Mouse (Mus musculus): Measurements from ENCODE around the gene Crtc3. TPM values are rescaled to one million over a fixed set of nuclear protein-coding genes. Genes with fewer than 3 reads are reported as not detected.
A peak's percentile ranks its signal among the peaks of the same experiment; 100 is the strongest.

Gene Crtc3
- total and polyA plus RNA-seq, 3 experiments, result 13.6 to 71.9 (median 34.4) TPM

DNA sequence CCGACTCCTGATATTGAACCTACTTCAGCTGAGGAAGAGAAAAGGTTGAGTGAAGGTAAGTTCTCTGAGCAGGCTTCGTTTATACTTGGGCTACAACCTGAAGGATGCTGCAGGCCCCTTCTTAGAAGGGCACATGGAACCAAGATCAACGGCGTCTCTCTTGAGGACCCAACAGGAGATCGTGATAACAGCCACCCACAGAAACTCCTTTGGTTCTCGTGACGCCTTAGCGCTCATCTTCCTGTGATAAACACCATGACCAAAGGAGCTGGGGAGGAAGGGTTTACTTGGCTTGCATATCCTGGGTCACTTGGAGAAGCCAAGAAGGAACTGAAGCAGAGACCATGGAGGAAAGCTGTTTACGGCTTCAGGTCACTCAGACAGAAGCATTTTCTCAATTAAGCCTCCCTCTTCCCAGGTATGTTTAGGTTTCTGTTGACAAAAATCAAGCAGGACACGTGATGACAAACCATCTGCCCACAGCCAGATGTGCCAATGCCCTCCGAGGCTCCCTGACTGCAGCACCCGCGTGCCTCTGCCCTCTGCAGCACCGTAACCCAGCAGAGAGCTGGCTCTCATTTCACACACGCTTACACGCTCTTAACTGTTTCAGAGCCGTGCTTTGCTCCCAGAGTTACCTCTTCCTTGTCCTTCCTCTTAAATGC, 52.3 kb downstream of the Crtc3 start:
- peak overlapping the region; percentile 59; the same call in 1 of the 2 replicates for H3K4me3 ChIP-seq (ENCODE audit: low read depth, low read length)
- TF ChIP-seq GATA1 (IDR thresholded peaks at IDR 0.05; ENCODE audit: borderline replicate concordance, low read length) (no peak), GATA2 (IDR thresholded peaks at IDR 0.05; ENCODE audit: borderline replicate concordance, low read depth, low read length) (no peak), TAL1 (conservative IDR thresholded peaks at IDR 0.05; ENCODE audit: low read depth, low read length) (no peak), CTCF (IDR thresholded peaks at IDR 0.05; ENCODE audit: low read depth, low read length) (no peak), POLR2AphosphoS5 (IDR thresholded peaks at IDR 0.05; ENCODE audit: insufficient replicate concordance, low read depth, low read length) (no peak)
- ATAC-seq (ENCODE audit: extremely low read depth, insufficient number of reproducible peaks, low FRiP score, poor library complexity, severe bottlenecking), result peak; percentile 30; the same call in 1 of the 2 replicates
- peak; percentile 19 for DNase-seq (ENCODE audit: low spot score)
- H3K9me3 ChIP-seq (replicated peaks), result no peaks in the 10 kb centered on the region
- peaks cover 41% of the 10 kb centered on the region for H3K36me3 ChIP-seq (replicated peaks)
- H3K4me1 ChIP-seq (ENCODE audit: insufficient read depth, low read depth, low read length), result peaks cover 83% of the 10 kb centered on the region
- no peaks in the 10 kb centered on the region for H3K27me3 ChIP-seq (ENCODE audit: insufficient read depth, low read length)

DNA sequence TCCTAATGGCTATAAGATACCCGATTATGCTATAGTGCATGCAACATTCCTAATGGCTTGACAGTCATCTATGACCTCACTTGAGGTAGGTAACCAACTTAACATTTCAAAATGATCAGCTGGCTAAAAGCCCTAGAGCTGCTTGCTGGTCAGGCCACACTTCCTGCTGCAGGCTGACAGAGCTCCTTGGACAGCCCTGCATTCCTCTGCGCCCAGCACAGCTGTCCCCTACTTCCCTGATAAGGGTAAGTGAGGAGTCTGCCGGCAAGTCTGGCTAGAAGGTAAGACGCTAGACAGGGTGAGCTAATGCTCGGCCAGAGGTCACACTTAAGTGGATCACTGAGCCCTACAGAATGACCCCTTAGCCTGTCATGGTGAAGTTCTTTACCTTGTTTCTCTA, 52.8 kb downstream of the Crtc3 start:
- ATAC-seq (ENCODE audit: extremely low read depth, insufficient number of reproducible peaks, low FRiP score, poor library complexity, severe bottlenecking), result peak; percentile 65
- no peaks in the 10 kb centered on the region for H3K27me3 ChIP-seq (ENCODE audit: insufficient read depth, low read length)
- H3K9me3 ChIP-seq (replicated peaks), result no peaks in the 10 kb centered on the region
- H3K4me3 ChIP-seq (ENCODE audit: low read depth, low read length), result peak overlapping the region; percentile 25; the same call in 1 of the 2 replicates
- H3K36me3 ChIP-seq (replicated peaks), result peaks cover 43% of the 10 kb centered on the region
- DNase-seq (ENCODE audit: low spot score), result no peak
- peaks cover 84% of the 10 kb centered on the region for H3K4me1 ChIP-seq (ENCODE audit: insufficient read depth, low read depth, low read length)
- TF ChIP-seq GATA1 (IDR thresholded peaks at IDR 0.05; ENCODE audit: borderline replicate concordance, low read length) (no peak), TAL1 (conservative IDR thresholded peaks at IDR 0.05; ENCODE audit: low read depth, low read length) (peak; percentile 29)

DNA sequence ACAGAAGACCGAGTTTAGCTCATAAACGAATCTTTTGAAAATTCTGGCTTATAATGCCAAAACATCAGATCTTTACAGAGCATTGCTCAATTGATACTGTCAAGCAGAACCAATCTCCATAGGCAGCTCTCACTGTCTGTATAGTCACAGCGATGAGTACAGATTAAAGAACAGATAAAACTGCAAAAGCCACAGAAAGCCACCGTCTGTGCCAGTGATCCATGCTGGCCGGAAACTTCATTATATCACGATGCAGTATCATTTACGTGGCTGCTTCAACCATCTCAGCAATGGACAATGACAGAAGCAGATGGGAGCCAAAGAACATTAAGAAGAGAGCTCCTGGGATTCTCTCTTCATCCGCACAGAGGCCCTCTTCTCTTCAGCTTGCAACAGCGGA, 53.9 kb downstream of the Crtc3 start:
- Histone ChIP-seq H3K9me3 (replicated peaks) (no peaks in the 10 kb centered on the region), H3K4me1 (ENCODE audit: insufficient read depth, low read depth, low read length) (peaks cover 80% of the 10 kb centered on the region), H3K36me3 (replicated peaks) (peaks cover 32% of the 10 kb centered on the region), H3K4me3 (ENCODE audit: low read depth, low read length) (no peak overlapping the region), H3K27me3 (ENCODE audit: insufficient read depth, low read length) (no peaks in the 10 kb centered on the region)
- TF ChIP-seq TAL1 (conservative IDR thresholded peaks at IDR 0.05; ENCODE audit: low read depth, low read length) (no peak), GATA1 (IDR thresholded peaks at IDR 0.05; ENCODE audit: borderline replicate concordance, low read length) (no peak), GATA2 (IDR thresholded peaks at IDR 0.05; ENCODE audit: borderline replicate concordance, low read depth, low read length) (no peak), CTCF (IDR thresholded peaks at IDR 0.05; ENCODE audit: low read depth, low read length) (no peak), POLR2AphosphoS5 (IDR thresholded peaks at IDR 0.05; ENCODE audit: insufficient replicate concordance, low read depth, low read length) (no peak)
- ATAC-seq (ENCODE audit: extremely low read depth, insufficient number of reproducible peaks, low FRiP score, poor library complexity, severe bottlenecking), result peak; percentile 31; the same call in 1 of the 2 replicates
- DNase-seq (ENCODE audit: low spot score), result no peak

DNA sequence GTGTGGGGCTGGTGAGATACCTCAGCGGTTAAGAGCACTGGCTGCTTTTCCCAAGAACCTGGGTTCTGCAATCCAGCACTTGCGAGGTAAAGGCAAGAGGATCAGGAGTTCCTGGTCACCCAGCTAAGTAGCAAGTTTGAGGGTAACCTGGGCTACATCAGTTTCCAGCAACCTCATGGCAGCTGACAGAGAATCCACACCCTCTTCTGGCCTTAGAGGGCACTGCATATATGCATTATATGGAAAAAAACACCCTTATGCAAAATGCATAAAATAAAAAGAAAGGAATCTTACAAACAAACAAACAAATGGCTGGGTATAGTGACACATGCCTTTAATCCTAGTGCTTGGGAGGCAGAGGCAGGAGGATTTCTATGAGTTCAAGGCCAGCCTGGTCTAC, 55.0 kb downstream of the Crtc3 start:
- H3K4me1 ChIP-seq (ENCODE audit: insufficient read depth, low read depth, low read length), result peaks cover 81% of the 10 kb centered on the region
- H3K27me3 ChIP-seq (ENCODE audit: insufficient read depth, low read length), result no peaks in the 10 kb centered on the region
- H3K4me3 ChIP-seq (ENCODE audit: low read depth, low read length), result no peak overlapping the region
- DNase-seq (ENCODE audit: low spot score), result no peak
- no peak for TF ChIP-seq TAL1 (conservative IDR thresholded peaks at IDR 0.05; ENCODE audit: low read depth, low read length)
- no peak for TF ChIP-seq POLR2AphosphoS5 (IDR thresholded peaks at IDR 0.05; ENCODE audit: insufficient replicate concordance, low read depth, low read length)
- no peak for TF ChIP-seq GATA1 (IDR thresholded peaks at IDR 0.05; ENCODE audit: borderline replicate concordance, low read length)
- no peak for TF ChIP-seq CTCF (IDR thresholded peaks at IDR 0.05; ENCODE audit: low read depth, low read length)
- TF ChIP-seq GATA2 (IDR thresholded peaks at IDR 0.05; ENCODE audit: borderline replicate concordance, low read depth, low read length), result no peak
- ATAC-seq (ENCODE audit: extremely low read depth, insufficient number of reproducible peaks, low FRiP score, poor library complexity, severe bottlenecking), result no peak
- peaks cover 28% of the 10 kb centered on the region for H3K36me3 ChIP-seq (replicated peaks)
- no peaks in the 10 kb centered on the region for H3K9me3 ChIP-seq (replicated peaks)

DNA sequence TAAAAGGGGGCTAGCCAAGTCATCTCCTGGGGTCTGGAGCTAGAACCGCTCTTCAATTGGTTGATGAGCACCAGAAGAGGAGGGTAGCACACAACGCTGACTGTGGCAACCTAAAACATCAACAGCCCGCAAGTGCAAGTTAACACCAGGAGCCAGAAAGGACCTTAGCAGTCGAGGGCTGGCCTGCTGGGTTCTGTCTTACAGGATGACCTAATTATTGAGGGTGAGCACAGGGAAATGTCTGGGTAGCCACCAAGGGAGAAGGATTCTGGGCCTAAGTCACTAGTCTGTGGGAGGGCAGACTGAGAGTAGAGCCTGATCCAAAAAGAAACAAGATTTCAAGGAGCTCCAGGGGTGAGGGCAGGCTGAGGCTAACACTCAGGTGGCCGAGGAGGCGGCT, 56.7 kb downstream of the Crtc3 start:
- Histone ChIP-seq H3K4me3 (ENCODE audit: low read depth, low read length) (no peak overlapping the region), H3K4me1 (ENCODE audit: insufficient read depth, low read depth, low read length) (peaks cover 79% of the 10 kb centered on the region), H3K9me3 (replicated peaks) (no peaks in the 10 kb centered on the region), H3K36me3 (replicated peaks) (peaks cover 33% of the 10 kb centered on the region), H3K27me3 (ENCODE audit: insufficient read depth, low read length) (no peaks in the 10 kb centered on the region)
- no peak for DNase-seq (ENCODE audit: low spot score)
- no peak for TF ChIP-seq POLR2AphosphoS5 (IDR thresholded peaks at IDR 0.05; ENCODE audit: insufficient replicate concordance, low read depth, low read length)
- no peak for TF ChIP-seq GATA2 (IDR thresholded peaks at IDR 0.05; ENCODE audit: borderline replicate concordance, low read depth, low read length)
- no peak for TF ChIP-seq GATA1 (IDR thresholded peaks at IDR 0.05; ENCODE audit: borderline replicate concordance, low read length)
- TF ChIP-seq CTCF (IDR thresholded peaks at IDR 0.05; ENCODE audit: low read depth, low read length), result no peak
- TF ChIP-seq TAL1 (conservative IDR thresholded peaks at IDR 0.05; ENCODE audit: low read depth, low read length), result no peak
- ATAC-seq (ENCODE audit: extremely low read depth, insufficient number of reproducible peaks, low FRiP score, poor library complexity, severe bottlenecking), result no peak

DNA sequence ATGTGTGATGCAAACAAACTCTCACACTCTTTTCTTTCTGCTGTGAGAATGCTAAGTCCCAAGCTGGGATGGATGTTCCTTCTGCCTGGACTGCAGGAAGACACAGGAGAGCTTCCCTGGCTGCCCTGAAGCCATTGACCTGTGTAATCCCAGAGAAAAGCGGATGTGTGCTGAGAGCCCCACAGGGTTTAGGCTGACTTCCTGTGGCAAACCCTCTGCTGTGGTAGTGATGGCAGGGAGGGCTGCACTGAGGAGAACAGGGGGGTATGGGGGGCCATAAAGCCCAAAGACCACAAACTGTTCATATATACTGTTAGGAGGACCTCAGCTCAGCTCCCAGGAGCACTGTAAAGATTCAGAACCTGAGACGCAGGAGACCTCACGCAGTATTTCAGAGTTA, 57.3 kb downstream of the Crtc3 start:
- Histone ChIP-seq H3K4me1 (ENCODE audit: insufficient read depth, low read depth, low read length) (peaks cover 74% of the 10 kb centered on the region), H3K4me3 (ENCODE audit: low read depth, low read length) (no peak overlapping the region), H3K36me3 (replicated peaks) (peaks cover 37% of the 10 kb centered on the region), H3K9me3 (replicated peaks) (no peaks in the 10 kb centered on the region), H3K27me3 (ENCODE audit: insufficient read depth, low read length) (no peaks in the 10 kb centered on the region)
- no peak for ATAC-seq (ENCODE audit: extremely low read depth, insufficient number of reproducible peaks, low FRiP score, poor library complexity, severe bottlenecking)
- no peak for DNase-seq (ENCODE audit: low spot score)
- no peak for TF ChIP-seq TAL1 (conservative IDR thresholded peaks at IDR 0.05; ENCODE audit: low read depth, low read length)
- TF ChIP-seq GATA1 (IDR thresholded peaks at IDR 0.05; ENCODE audit: borderline replicate concordance, low read length), result no peak
- TF ChIP-seq CTCF (IDR thresholded peaks at IDR 0.05; ENCODE audit: low read depth, low read length), result no peak
- TF ChIP-seq POLR2AphosphoS5 (IDR thresholded peaks at IDR 0.05; ENCODE audit: insufficient replicate concordance, low read depth, low read length), result no peak
- no peak for TF ChIP-seq GATA2 (IDR thresholded peaks at IDR 0.05; ENCODE audit: borderline replicate concordance, low read depth, low read length)

Measured in G1E (cell line).